Mouse (Mus musculus) ES-Bruce4 (cell line): Measurements from ENCODE around the gene Gopc. TPM values are rescaled to one million over a fixed set of nuclear protein-coding genes. Genes with fewer than 3 reads are reported as not detected.

Experiments
- H3K27ac ChIP-seq: 2 replicates; pipeline ENCODE4 v1.5.1; 2012; ENCODE audit warnings: low read length, inconsistent platforms; ENCODE audit not compliant: insufficient read depth
- H3K27me3 ChIP-seq: 2 replicates; pipeline ENCODE4 v1.6.1; 2012; ENCODE audit warnings: mild to moderate bottlenecking, low read length, inconsistent platforms; ENCODE audit not compliant: control insufficient read depth, poor library complexity, insufficient read depth, severe bottlenecking
- H3K36me3 ChIP-seq: 2 replicates; pipeline ENCODE4 v1.6.1; 2012; ENCODE audit warnings: inconsistent platforms, mild to moderate bottlenecking, low read length, moderate library complexity; ENCODE audit not compliant: control insufficient read depth, poor library complexity, insufficient read depth, severe bottlenecking
- H3K4me1 ChIP-seq: one replicate; pipeline ENCODE4 v1.8.1; 2011; ENCODE audit warnings: low read length; ENCODE audit not compliant: control insufficient read depth, insufficient read depth
- H3K4me3 ChIP-seq: 2 replicates; pipeline ENCODE4 v1.5.1; 2011; ENCODE audit warnings: low read depth, mild to moderate bottlenecking, low read length
- H3K9ac ChIP-seq: 2 replicates; pipeline ENCODE4 v1.6.1; 2012; ENCODE audit warnings: low read depth, mild to moderate bottlenecking, inconsistent platforms; ENCODE audit not compliant: poor library complexity, severe bottlenecking
- H3K9me3 ChIP-seq: replicated peaks from 2 replicates; pipeline ENCODE4 v1.6.1; 2012; ENCODE audit warnings: mild to moderate bottlenecking, low read length, inconsistent platforms; ENCODE audit not compliant: control insufficient read depth, poor library complexity, insufficient read depth, severe bottlenecking
- CTCF ChIP-seq: IDR thresholded peaks from one replicate; pipeline ENCODE4 v1.8.1; 2011; ENCODE audit warnings: low read depth, low read length
- EP300 ChIP-seq: IDR thresholded peaks from 2 replicates; pipeline ENCODE4 v1.6.1; 2011; ENCODE audit warnings: low read depth, low read length; ENCODE audit not compliant: insufficient read depth
- POLR2A ChIP-seq: IDR thresholded peaks from one replicate; pipeline ENCODE4 v1.8.1; 2011; ENCODE audit warnings: low read length; ENCODE audit not compliant: insufficient read depth
- polyA plus RNA-seq: library from polyadenylated mRNA; stranded (reverse); fragments of >200 nt; gene quantifications from 2 replicates; pipeline ENCODE4 v1.2.4, GENCODE M21; 2011; ENCODE audit warnings: low read depth; ENCODE audit not compliant: missing spikeins, insufficient read depth, insufficient read length

The Gopc gene
- polyA plus RNA-seq, 1 experiment, result 20.5 TPM

GRCm38 (mm10) chr10:52415020-52415419 is 33.1 kb upstream of the Gopc start:
- no peak for TF ChIP-seq CTCF
- no peak for TF ChIP-seq POLR2A
- TF ChIP-seq EP300, result no peak
- Histone ChIP-seq H3K36me3 (no peaks in the 10 kb centered on the region), H3K4me1 (no peaks in the 10 kb centered on the region), H3K9me3 (no peaks in the 10 kb centered on the region), H3K27me3 (no peaks in the 10 kb centered on the region), H3K9ac (no peak overlapping the region), H3K27ac (no peak overlapping the region), H3K4me3 (no peak overlapping the region)

GRCm38 (mm10) chr10:52407526-52407925 is 25.6 kb upstream of the Gopc start:
- Histone ChIP-seq H3K9ac (no peak overlapping the region), H3K4me1 (no peaks in the 10 kb centered on the region), H3K36me3 (no peaks in the 10 kb centered on the region), H3K4me3 (no peak overlapping the region), H3K9me3 (no peaks in the 10 kb centered on the region), H3K27ac (no peak overlapping the region), H3K27me3 (no peaks in the 10 kb centered on the region)
- TF ChIP-seq POLR2A (no peak), EP300 (no peak), CTCF (no peak)

- H3K9me3 ChIP-seq, result no peaks in the 10 kb centered on the region
- H3K36me3 ChIP-seq, result no peaks in the 10 kb centered on the region
- H3K27me3 ChIP-seq, result no peaks in the 10 kb centered on the region
- H3K4me1 ChIP-seq, result no peaks in the 10 kb centered on the region
- no peak overlapping the region for H3K4me3 ChIP-seq
- H3K27ac ChIP-seq, result no peak overlapping the region
- H3K9ac ChIP-seq, result no peak overlapping the region
- TF ChIP-seq POLR2A, result no peak
- no peak for TF ChIP-seq EP300
- TF ChIP-seq CTCF, result no peak
These were observed 23.2 kb upstream of the Gopc start for GRCm38 (mm10) chr10:52405160-52405559.

- Histone ChIP-seq H3K4me3 (no peak overlapping the region), H3K36me3 (no peaks in the 10 kb centered on the region), H3K9me3 (no peaks in the 10 kb centered on the region), H3K27ac (no peak overlapping the region), H3K4me1 (no peaks in the 10 kb centered on the region), H3K9ac (no peak overlapping the region), H3K27me3 (no peaks in the 10 kb centered on the region)
- TF ChIP-seq POLR2A, result no peak
- TF ChIP-seq CTCF, result no peak
- TF ChIP-seq EP300, result no peak
These were observed 17.8 kb upstream of the Gopc start for GRCm38 (mm10) chr10:52399722-52400121.

- no peaks in the 10 kb centered on the region for H3K36me3 ChIP-seq
- H3K4me1 ChIP-seq, result no peaks in the 10 kb centered on the region
- H3K9me3 ChIP-seq, result no peaks in the 10 kb centered on the region
- H3K4me3 ChIP-seq, result no peak overlapping the region
- TF ChIP-seq EP300 (no peak), CTCF (no peak), POLR2A (no peak)
- no peaks in the 10 kb centered on the region for H3K27me3 ChIP-seq
- H3K27ac ChIP-seq, result no peak overlapping the region
- H3K9ac ChIP-seq, result no peak overlapping the region
These were observed 16.8 kb upstream of the Gopc start for GRCm38 (mm10) chr10:52398715-52399114.

- no peak for TF ChIP-seq POLR2A
- TF ChIP-seq EP300, result no peak
- no peak for TF ChIP-seq CTCF
- no peaks in the 10 kb centered on the region for H3K9me3 ChIP-seq
- no peaks in the 10 kb centered on the region for H3K27me3 ChIP-seq
- no peak overlapping the region for H3K4me3 ChIP-seq
- H3K36me3 ChIP-seq, result no peaks in the 10 kb centered on the region
- H3K27ac ChIP-seq, result no peak overlapping the region
- H3K9ac ChIP-seq, result no peak overlapping the region
- no peaks in the 10 kb centered on the region for H3K4me1 ChIP-seq
These were observed 14.7 kb upstream of the Gopc start for GRCm38 (mm10) chr10:52396647-52397046.
